Comparison of ENCODE assay signal across 8 mouse cellular contexts in genomic region chr1:37029154-37029907, GRCm38 (mm10). TPM values are rescaled to one million over a fixed set of nuclear protein-coding genes. Genes with fewer than 3 reads are reported as not detected.
A peak's percentile ranks its signal among the peaks of the same experiment; 100 is the strongest.
DNase-seq lines count a peak whose midpoint lies in the region; ATAC-seq and TF ChIP-seq lines count a peak whose summit lies in the region.

No protein-coding gene starts in this region.

- H3K27ac ChIP-seq in gastrocnemius, adult 2 months, result peak overlapping the region; percentile 81
- H3K27ac ChIP-seq in hindbrain, embryonic 16.5 days (ENCODE audit: low read depth, low read length), result peak overlapping the region; percentile 48; the same call in 1 of the 2 replicates

- peak; percentile 98 for ATAC-seq in hindbrain, embryonic 16.5 days

- H3K4me1 ChIP-seq in hindbrain, embryonic 16.5 days (ENCODE audit: control insufficient read depth, insufficient read depth, low read depth, low read length), result peaks cover 7% of the 10 kb centered on the region
- peaks cover 33% of the 10 kb centered on the region for H3K4me1 ChIP-seq in megakaryocyte, embryonic 14.5 days

- no peaks in the 10 kb centered on the region for H3K36me3 ChIP-seq in hindbrain, embryonic 16.5 days (ENCODE audit: control insufficient read depth, insufficient read depth, low read length)
- no peaks in the 10 kb centered on the region for H3K36me3 ChIP-seq in megakaryocyte, embryonic 14.5 days (replicated peaks; ENCODE audit: low read length)

- peak; percentile 91 for DNase-seq in MN1 (ENCODE audit: low spot score)
- peak; percentile 37 to 52 for DNase-seq in cerebellum, postnatal 25 days
- DNase-seq in gastrocnemius, adult 2 months, result peak; percentile 88
- peak; percentile 74 to 84 for DNase-seq in left cerebral cortex, postnatal 10 days (ENCODE audit: extremely low spot score in 1 of 2, low spot score in 2 of 2)
- DNase-seq in right cerebral cortex, adult 2 months (ENCODE audit: low spot score in 2 of 2), result peak; percentile 55 to 64
- peak; percentile 32 for DNase-seq in urinary bladder, postnatal 10 days (ENCODE audit: low spot score)

- H3K4me2 ChIP-seq in hindbrain, embryonic 16.5 days (ENCODE audit: low read length), result peak overlapping the region; percentile 93

- no peaks in the 10 kb centered on the region for H3K9me3 ChIP-seq in hindbrain, embryonic 16.5 days (ENCODE audit: control insufficient read depth, low read length)
- no peaks in the 10 kb centered on the region for H3K9me3 ChIP-seq in megakaryocyte, embryonic 14.5 days

- WGBS in hindbrain, embryonic 16.5 days, result 2% methylated on average over 26 of the region's 26 CpGs

- peak overlapping the region; percentile 79 for H3K4me3 ChIP-seq in gastrocnemius, adult 2 months
- peak overlapping the region; percentile 70 for H3K4me3 ChIP-seq in hindbrain, embryonic 16.5 days (ENCODE audit: low read length)
- H3K4me3 ChIP-seq in megakaryocyte, embryonic 14.5 days (replicated peaks), result peak overlapping the region; percentile 91

- intact Hi-C loops in gastrocnemius, adult 2 months (cut with DNase I), result no loop called here
- intact Hi-C loops in left cerebral cortex, postnatal 10 days (cut with DNase I), result no loop called here

- no peak for TF ChIP-seq CTCF in gastrocnemius, adult 2 months (IDR thresholded peaks at IDR 0.05)

- H3K9ac ChIP-seq in hindbrain, embryonic 16.5 days (ENCODE audit: low read depth, low read length), result peak overlapping the region; percentile 65

- no peaks in the 10 kb centered on the region for H3K27me3 ChIP-seq in hindbrain, embryonic 16.5 days (replicated peaks; ENCODE audit: control insufficient read depth, insufficient read depth, low read length)
- peaks cover 56% of the 10 kb centered on the region for H3K27me3 ChIP-seq in megakaryocyte, embryonic 14.5 days (replicated peaks)

RNA-seq across cellular contexts. Expression of gene Vwa3b, which starts 2.9 kb away (rescaled TPM):
- total RNA-seq in gastrocnemius, adult 2 months (2021), result 10 to 100 TPM; 54.9 to 56.1 TPM
- 0.81 and 2.9 TPM in 2 replicates for polyA plus RNA-seq in hindbrain, embryonic 16.5 days (2015; fragmentation: Nextera tagmentation; extraction: Ambion mirVana)
- 1 to 10 TPM; 3.0 to 4.1 TPM for total RNA-seq in left cerebral cortex, postnatal 10 days (2021)
- not detected in 2 replicates for polyA plus RNA-seq in megakaryocyte, embryonic 14.5 days (2012; ENCODE audit: insufficient read depth, low replicate concordance)

Comparison
In these comparisons a context has a peak if more than half of its experiments do, and no peak if none do; other contexts are left out.
1. Peak in every context shown above with its lines: DNase-seq, ATAC-seq, H3K4me3 ChIP-seq and H3K27ac ChIP-seq.
2. DNase-seq: peak in every context shown above with its lines; median percentile 91 in MN1; 88 in gastrocnemius, adult 2 months; 79 in left cerebral cortex, postnatal 10 days; 60 in right cerebral cortex, adult 2 months; 44 in cerebellum, postnatal 25 days; 32 in urinary bladder, postnatal 10 days.
3. RNA of gene Vwa3b, which starts 2.9 kb away (total RNA-seq): 54.9 to 56.1 TPM in gastrocnemius, adult 2 months; 3.0 to 4.1 TPM in left cerebral cortex, postnatal 10 days; every median in the first group is over 10 times any median in the second.